Mouse (Mus musculus): ENCODE data around the gene Tchh. TPM values are rescaled to one million over a fixed set of nuclear protein-coding genes. Genes with fewer than 3 reads are reported as not detected.

Gene Tchh
- 0.42 and 0.47 TPM in 2 replicates for polyA plus RNA-seq (2014; fragmentation: Nextera tagmentation; extraction: Ambion mirVana)

- peak within 1 kb of the TSS in 1 of 2 experiments; percentile 55; a peak in 2 of 4 replicates for H3K4me3 ChIP-seq (ENCODE audit: control insufficient read depth in 1 of 2, insufficient read depth in 1 of 2, low read depth in 1 of 2, low read length in 2 of 2)
- no peaks in the 10 kb centered on the region for H3K36me3 ChIP-seq (ENCODE audit: control insufficient read depth, insufficient read depth, low read length)
These were observed at the start of gene Tchh for GRCm38 (mm10) chr3:93442030-93442429. Gene Tchh (plus strand): TSS chr3:93442330.

GRCm38 (mm10) chr3:93393366-93393765, 48.8 kb upstream of the Tchh start, which contains the start of gene Rptn:
Gene Rptn (plus strand): TSS chr3:93393699.
- 73% methylated on average over 2 of the region's 2 CpGs for WGBS
- Histone ChIP-seq H3K27ac (replicated peaks in 1 of 2; ENCODE audit: control insufficient read depth in 1 of 2, insufficient read depth in 1 of 2, low read depth in 2 of 2, low read length in 2 of 2) (no peak within 1 kb of the TSS), H3K4me3 (ENCODE audit: control insufficient read depth in 1 of 2, insufficient read depth in 1 of 2, low read depth in 1 of 2, low read length in 2 of 2) (no peak within 1 kb of the TSS), H3K4me1 (ENCODE audit: control insufficient read depth in 2 of 2, insufficient read depth in 2 of 2, low read length in 2 of 2) (no peaks in the 10 kb centered on the region), H3K4me2 (ENCODE audit: low read length) (no peak within 1 kb of the TSS), H3K9me3 (ENCODE audit: control insufficient read depth, low read length) (no peaks in the 10 kb centered on the region), H3K27me3 (ENCODE audit: control insufficient read depth, insufficient read depth, low read length) (no peaks in the 10 kb centered on the region), H3K36me3 (ENCODE audit: control insufficient read depth, insufficient read depth, low read length) (no peaks in the 10 kb centered on the region), H3K9ac (ENCODE audit: low read length) (no peak within 1 kb of the TSS)
- ATAC-seq (ENCODE audit: insufficient number of reproducible peaks, insufficient read depth, low FRiP score, low read depth): no peak

More at GRCm38 (mm10) chr3:93442030-93442429, at the start of gene Tchh:
- no peak within 1 kb of the TSS for H3K27ac ChIP-seq (replicated peaks in 1 of 2; ENCODE audit: control insufficient read depth in 1 of 2, insufficient read depth in 1 of 2, low read depth in 2 of 2, low read length in 2 of 2)
- no peak for ATAC-seq (ENCODE audit: insufficient number of reproducible peaks, insufficient read depth, low FRiP score, low read depth)
- H3K9ac ChIP-seq (ENCODE audit: low read length): no peak within 1 kb of the TSS
- no peaks in the 10 kb centered on the region for H3K9me3 ChIP-seq (ENCODE audit: control insufficient read depth, low read length)
- peaks cover 2 to 12% of the 10 kb centered on the region in 2 experiments; a peak in 2 of 4 replicates for H3K4me1 ChIP-seq (ENCODE audit: control insufficient read depth in 2 of 2, insufficient read depth in 2 of 2, low read length in 2 of 2)
- peaks cover 37% of the 10 kb centered on the region for H3K27me3 ChIP-seq (ENCODE audit: control insufficient read depth, insufficient read depth, low read length)
- H3K4me2 ChIP-seq (ENCODE audit: low read length): peak within 1 kb of the TSS; percentile 76
- 88% methylated on average over 1 of the region's 1 CpGs for WGBS

- Histone ChIP-seq H3K27me3 (ENCODE audit: control insufficient read depth, insufficient read depth, low read length) (no peaks in the 10 kb centered on the region), H3K9ac (ENCODE audit: low read length) (no peak overlapping the region), H3K4me2 (ENCODE audit: low read length) (no peak overlapping the region), H3K4me1 (ENCODE audit: control insufficient read depth in 2 of 2, insufficient read depth in 2 of 2, low read length in 2 of 2) (no peaks in the 10 kb centered on the region), H3K9me3 (ENCODE audit: control insufficient read depth, low read length) (no peaks in the 10 kb centered on the region), H3K4me3 (ENCODE audit: control insufficient read depth in 1 of 2, insufficient read depth in 1 of 2, low read depth in 1 of 2, low read length in 2 of 2) (no peak overlapping the region), H3K27ac (replicated peaks in 1 of 2; ENCODE audit: control insufficient read depth in 1 of 2, insufficient read depth in 1 of 2, low read depth in 2 of 2, low read length in 2 of 2) (no peak overlapping the region), H3K36me3 (ENCODE audit: control insufficient read depth, insufficient read depth, low read length) (no peaks in the 10 kb centered on the region)
- 85% methylated on average over 3 of the region's 3 CpGs for WGBS
- ATAC-seq (ENCODE audit: insufficient number of reproducible peaks, insufficient read depth, low FRiP score, low read depth): no peak
These were observed 38.2 kb upstream of the Tchh start for GRCm38 (mm10) chr3:93403936-93404335.

- Histone ChIP-seq H3K36me3 (ENCODE audit: control insufficient read depth, insufficient read depth, low read length) (no peaks in the 10 kb centered on the region), H3K27ac (replicated peaks in 1 of 2; ENCODE audit: control insufficient read depth in 1 of 2, insufficient read depth in 1 of 2, low read depth in 2 of 2, low read length in 2 of 2) (no peak overlapping the region), H3K27me3 (ENCODE audit: control insufficient read depth, insufficient read depth, low read length) (no peaks in the 10 kb centered on the region), H3K4me1 (ENCODE audit: control insufficient read depth in 2 of 2, insufficient read depth in 2 of 2, low read length in 2 of 2) (no peaks in the 10 kb centered on the region), H3K9ac (ENCODE audit: low read length) (no peak overlapping the region), H3K9me3 (ENCODE audit: control insufficient read depth, low read length) (no peaks in the 10 kb centered on the region), H3K4me2 (ENCODE audit: low read length) (no peak overlapping the region), H3K4me3 (ENCODE audit: control insufficient read depth in 1 of 2, insufficient read depth in 1 of 2, low read depth in 1 of 2, low read length in 2 of 2) (no peak overlapping the region)
- WGBS: 27% methylated on average over 5 of the region's 5 CpGs
- ATAC-seq (ENCODE audit: insufficient number of reproducible peaks, insufficient read depth, low FRiP score, low read depth): no peak
These were observed 35.1 kb upstream of the Tchh start for GRCm38 (mm10) chr3:93406992-93407391.

- Histone ChIP-seq H3K36me3 (ENCODE audit: control insufficient read depth, insufficient read depth, low read length) (no peaks in the 10 kb centered on the region), H3K9ac (ENCODE audit: low read length) (no peak overlapping the region), H3K27me3 (ENCODE audit: control insufficient read depth, insufficient read depth, low read length) (no peaks in the 10 kb centered on the region), H3K9me3 (ENCODE audit: control insufficient read depth, low read length) (no peaks in the 10 kb centered on the region), H3K4me1 (ENCODE audit: control insufficient read depth in 2 of 2, insufficient read depth in 2 of 2, low read length in 2 of 2) (no peaks in the 10 kb centered on the region), H3K4me2 (ENCODE audit: low read length) (no peak overlapping the region), H3K27ac (replicated peaks in 1 of 2; ENCODE audit: control insufficient read depth in 1 of 2, insufficient read depth in 1 of 2, low read depth in 2 of 2, low read length in 2 of 2) (no peak overlapping the region), H3K4me3 (ENCODE audit: control insufficient read depth in 1 of 2, insufficient read depth in 1 of 2, low read depth in 1 of 2, low read length in 2 of 2) (no peak overlapping the region)
- WGBS: 13% methylated on average over 2 of the region's 2 CpGs
- ATAC-seq (ENCODE audit: insufficient number of reproducible peaks, insufficient read depth, low FRiP score, low read depth): no peak
These were observed 30.2 kb upstream of the Tchh start for GRCm38 (mm10) chr3:93411905-93412304.

- 63% methylated on average over 3 of the region's 3 CpGs for WGBS
- no peaks in the 10 kb centered on the region for H3K4me1 ChIP-seq (ENCODE audit: control insufficient read depth in 2 of 2, insufficient read depth in 2 of 2, low read length in 2 of 2)
- H3K27ac ChIP-seq (replicated peaks in 1 of 2; ENCODE audit: control insufficient read depth in 1 of 2, insufficient read depth in 1 of 2, low read depth in 2 of 2, low read length in 2 of 2): no peak overlapping the region
- ATAC-seq (ENCODE audit: insufficient number of reproducible peaks, insufficient read depth, low FRiP score, low read depth): no peak
- no peaks in the 10 kb centered on the region for H3K9me3 ChIP-seq (ENCODE audit: control insufficient read depth, low read length)
- no peak overlapping the region for H3K9ac ChIP-seq (ENCODE audit: low read length)
- H3K27me3 ChIP-seq (ENCODE audit: control insufficient read depth, insufficient read depth, low read length): no peaks in the 10 kb centered on the region
- H3K4me2 ChIP-seq (ENCODE audit: low read length): no peak overlapping the region
- no peaks in the 10 kb centered on the region for H3K36me3 ChIP-seq (ENCODE audit: control insufficient read depth, insufficient read depth, low read length)
- no peak overlapping the region for H3K4me3 ChIP-seq (ENCODE audit: control insufficient read depth in 1 of 2, insufficient read depth in 1 of 2, low read depth in 1 of 2, low read length in 2 of 2)
These were observed 10.5 kb upstream of the Tchh start for GRCm38 (mm10) chr3:93431673-93432072.

GRCm38 (mm10) chr3:93443501-93444101, 1.5 kb downstream of the Tchh start:
- Histone ChIP-seq H3K9me3 (ENCODE audit: control insufficient read depth, low read length) (no peaks in the 10 kb centered on the region), H3K27me3 (ENCODE audit: control insufficient read depth, insufficient read depth, low read length) (peaks cover 47% of the 10 kb centered on the region), H3K4me1 (ENCODE audit: control insufficient read depth in 2 of 2, insufficient read depth in 2 of 2, low read length in 2 of 2) (peaks cover 6 to 12% of the 10 kb centered on the region in 2 experiments; a peak in 2 of 4 replicates), H3K4me2 (ENCODE audit: low read length) (peak overlapping the region; percentile 76), H3K4me3 (ENCODE audit: control insufficient read depth in 1 of 2, insufficient read depth in 1 of 2, low read depth in 1 of 2, low read length in 2 of 2) (peak overlapping the region; percentile 49 to 55), H3K36me3 (ENCODE audit: control insufficient read depth, insufficient read depth, low read length) (no peaks in the 10 kb centered on the region), H3K9ac (ENCODE audit: low read length) (peak overlapping the region; percentile 45), H3K27ac (replicated peaks in 1 of 2; ENCODE audit: control insufficient read depth in 1 of 2, insufficient read depth in 1 of 2, low read depth in 2 of 2, low read length in 2 of 2) (no peak overlapping the region)
- under 1% methylated on average over 38 of the region's 38 CpGs for WGBS
- ATAC-seq (ENCODE audit: insufficient number of reproducible peaks, insufficient read depth, low FRiP score, low read depth): no peak
